Mouse (Mus musculus): Measurements from ENCODE around the gene Npas2. TPM values are rescaled to one million over a fixed set of nuclear protein-coding genes. Genes with fewer than 3 reads are reported as not detected.
A peak's percentile ranks its signal among the peaks of the same experiment; 100 is the strongest.

The Npas2 gene
- total RNA-seq, 2 experiments from 2014 or later, result 19.4 to 20.7 TPM

DNA sequence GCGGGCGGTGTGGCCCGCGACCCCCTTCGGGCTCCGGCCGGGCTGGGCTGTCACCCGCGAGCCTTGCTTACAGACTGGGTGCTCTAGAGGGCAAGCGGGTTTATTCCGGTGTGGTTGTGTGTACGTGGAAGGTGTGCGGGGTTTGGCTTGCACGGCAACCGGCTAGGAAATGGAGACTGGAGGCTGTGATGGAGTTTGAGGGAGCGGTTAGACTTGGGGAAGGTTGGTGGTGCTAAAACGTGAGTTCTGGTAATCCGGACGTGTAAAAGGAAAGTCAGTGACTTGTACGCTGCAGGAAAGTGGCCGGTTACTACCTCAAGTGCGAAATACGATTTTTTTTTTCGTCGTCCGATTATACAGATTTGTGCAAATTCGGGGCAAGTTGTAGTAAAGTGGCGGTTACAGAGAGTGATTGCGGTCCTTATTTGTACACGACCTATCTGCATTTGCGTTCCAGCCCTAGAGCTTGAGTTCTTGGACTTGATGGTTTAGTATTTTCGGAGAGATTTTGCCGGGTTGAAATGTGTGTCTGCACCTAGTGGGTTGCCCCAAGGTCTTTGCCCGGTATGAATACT is 174.8 kb downstream of the Npas2 start:
- no peak for DNase-seq (ENCODE audit: low spot score in 2 of 2)

GRCm38 (mm10) chr1:39370431-39370830 is 176.9 kb downstream of the Npas2 start:
- no peak for DNase-seq (ENCODE audit: low spot score in 2 of 2)

- DNase-seq (ENCODE audit: low spot score in 2 of 2), result no peak
Measured at GRCm38 (mm10) chr1:39372220-39372843, 178.8 kb downstream of the Npas2 start.

DNA sequence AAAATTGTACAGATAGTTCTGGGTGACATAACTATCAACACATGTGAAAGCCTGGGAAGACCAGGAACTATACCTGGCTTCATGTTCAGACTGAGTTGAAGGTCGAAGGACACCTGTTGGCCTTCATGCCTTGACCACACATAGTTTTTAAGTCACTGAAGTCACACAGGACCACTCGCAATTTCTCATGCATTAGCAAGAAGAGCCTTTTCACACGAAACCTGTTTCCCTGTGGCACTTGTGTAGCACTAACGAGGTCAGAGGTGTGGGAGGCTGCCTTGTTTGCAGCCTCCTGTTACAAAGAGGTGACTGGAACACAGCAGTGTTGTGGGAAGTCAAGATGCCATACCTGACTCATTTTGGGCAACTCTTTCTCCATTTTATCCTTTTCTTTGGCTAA is 179.8 kb downstream of the Npas2 start:
- DNase-seq (ENCODE audit: low spot score in 2 of 2), result no peak

DNA sequence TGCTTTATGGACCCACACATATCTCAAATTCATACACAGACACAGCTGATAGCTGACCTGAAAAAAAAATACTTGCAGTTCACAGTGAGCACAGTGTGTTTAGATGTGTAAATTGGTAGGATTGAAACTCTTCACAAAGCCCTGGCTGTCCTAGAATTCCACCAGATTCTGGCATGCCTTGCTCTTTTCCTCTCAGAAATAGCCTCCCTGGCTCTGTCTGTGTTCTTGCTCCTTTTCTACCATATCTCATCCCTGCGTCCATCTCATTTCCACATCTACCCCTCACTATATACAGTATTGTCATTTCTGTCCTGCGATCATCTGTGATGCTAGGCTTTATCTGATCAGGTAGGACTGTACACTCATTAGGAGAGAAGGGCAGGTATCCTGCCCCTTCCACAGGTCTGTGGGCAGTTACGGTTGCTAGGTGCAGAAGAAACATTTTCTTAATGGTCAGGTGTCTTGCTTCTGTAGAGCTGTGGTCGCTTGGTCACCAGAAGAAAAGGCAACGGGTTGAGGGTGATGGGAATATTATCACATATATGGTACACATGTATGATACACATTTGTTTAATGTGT is 180.8 kb downstream of the Npas2 start:
- DNase-seq (ENCODE audit: low spot score in 2 of 2), result no peak

DNA sequence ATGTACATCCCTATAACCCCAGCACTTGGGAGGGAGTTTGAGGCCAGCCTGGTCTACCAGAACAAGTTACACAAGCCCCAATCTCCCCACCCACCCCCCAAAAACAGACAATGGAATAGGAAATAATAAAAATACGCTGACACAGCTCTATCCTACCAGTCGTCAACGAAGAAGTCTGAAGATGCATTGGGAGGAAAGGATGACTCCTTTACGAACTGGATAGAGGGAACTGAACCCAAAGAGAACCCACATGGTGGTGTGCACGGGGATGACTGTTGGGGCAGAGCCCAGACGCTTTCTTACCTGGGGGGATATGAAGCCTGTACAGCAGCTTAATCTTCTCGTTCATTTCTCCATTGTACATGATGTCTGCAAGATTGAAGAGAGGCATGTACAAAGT is 182.6 kb downstream of the Npas2 start:
- DNase-seq (ENCODE audit: low spot score in 2 of 2), result no peak

DNA sequence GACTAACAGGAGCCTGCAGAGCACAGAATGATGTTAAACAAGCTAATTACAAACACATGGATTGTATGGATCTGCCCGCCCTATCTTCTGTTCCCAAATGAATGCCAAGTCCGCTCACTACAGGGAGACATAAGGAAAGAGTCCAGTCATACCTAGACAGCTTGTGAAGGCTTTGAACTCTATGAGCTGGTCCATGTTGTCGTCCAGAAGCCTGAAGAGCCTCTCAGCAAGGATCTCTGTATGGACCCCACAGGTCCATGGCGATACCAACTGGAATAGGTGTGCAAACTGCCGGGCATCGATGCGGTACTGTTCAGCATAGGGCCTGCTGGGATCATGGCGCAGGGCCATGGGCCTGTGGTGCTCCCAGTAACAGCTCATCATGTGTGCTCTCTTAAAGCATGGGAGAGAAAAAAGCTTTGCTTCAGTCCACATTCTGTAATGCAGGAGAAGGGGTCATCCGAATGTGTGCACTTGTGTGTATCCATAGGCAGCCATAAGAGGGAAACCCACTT is 183.3 kb downstream of the Npas2 start:
- no peak for DNase-seq (ENCODE audit: low spot score in 2 of 2)

DNA sequence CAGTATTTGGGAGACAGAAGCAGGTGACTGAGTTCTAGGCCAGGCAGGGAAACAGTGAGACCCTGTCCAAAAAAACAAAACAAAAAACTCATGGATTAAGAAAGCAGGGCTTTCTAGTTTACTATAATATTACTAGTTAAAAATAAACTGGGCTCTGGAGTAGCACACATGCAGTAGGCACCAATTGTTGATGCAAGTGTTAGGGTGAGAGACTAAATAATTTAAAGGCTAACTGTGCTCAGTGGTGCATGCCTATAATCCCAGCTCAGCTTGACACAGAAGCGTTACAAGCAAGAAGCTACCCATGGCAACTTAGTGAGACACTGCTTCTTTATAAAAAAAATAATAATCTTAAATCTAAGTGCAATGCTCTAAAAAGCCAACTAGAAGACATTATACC is 185.0 kb downstream of the Npas2 start:
- no peak for DNase-seq (ENCODE audit: low spot score in 2 of 2)

GRCm38 (mm10) chr1:39379021-39379420 is 185.5 kb downstream of the Npas2 start:
- DNase-seq (ENCODE audit: low spot score in 2 of 2), result no peak

DNA sequence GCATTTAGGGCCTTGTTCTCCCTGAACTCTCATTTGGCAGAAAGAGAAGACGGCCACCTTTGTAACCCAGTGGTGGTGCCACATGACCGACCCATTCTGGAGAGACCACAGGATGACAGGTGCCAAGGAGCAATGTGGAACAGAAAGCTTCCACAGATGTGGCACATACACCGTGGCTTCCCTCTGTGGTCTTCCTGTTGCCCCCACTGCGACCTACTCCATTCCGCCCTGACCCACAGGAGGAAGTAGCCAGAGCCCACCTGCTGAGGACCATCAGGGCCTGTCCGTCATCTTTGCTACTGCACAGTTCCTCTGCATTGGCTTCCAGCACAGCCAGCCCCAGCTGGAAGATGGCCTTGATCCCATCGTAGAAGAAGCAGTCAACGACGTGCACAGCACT is 187.5 kb downstream of the Npas2 start:
- no peak for DNase-seq (ENCODE audit: low spot score in 2 of 2)

DNA sequence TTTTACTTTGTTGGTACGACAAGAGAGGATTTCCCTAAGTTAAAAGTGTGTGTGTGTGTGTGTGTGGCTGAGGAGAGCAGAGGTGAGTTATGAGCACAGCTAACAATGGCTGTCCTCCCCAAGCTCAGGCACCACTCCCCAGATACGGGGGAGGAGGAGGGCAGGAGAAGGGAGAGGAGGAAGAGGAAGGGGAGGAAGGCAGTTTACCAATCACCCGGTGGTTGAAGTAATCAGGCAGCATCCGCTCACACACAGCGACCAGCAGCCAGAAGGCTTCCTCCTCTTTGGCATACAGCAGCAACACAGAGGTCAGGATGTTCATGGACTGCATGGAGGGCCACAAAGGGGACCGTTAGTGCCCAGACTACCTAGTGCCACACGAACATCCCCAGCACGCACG is 191.4 kb downstream of the Npas2 start:
- no peak for DNase-seq (ENCODE audit: low spot score in 2 of 2)

GRCm38 (mm10) chr1:39386456-39386855 is 192.9 kb downstream of the Npas2 start:
- no peak for DNase-seq (ENCODE audit: low spot score in 2 of 2)

- peak; percentile 35 to 72 for DNase-seq (ENCODE audit: low spot score in 2 of 2)
Measured at GRCm38 (mm10) chr1:39387497-39387896, 194.0 kb downstream of the Npas2 start.

DNA sequence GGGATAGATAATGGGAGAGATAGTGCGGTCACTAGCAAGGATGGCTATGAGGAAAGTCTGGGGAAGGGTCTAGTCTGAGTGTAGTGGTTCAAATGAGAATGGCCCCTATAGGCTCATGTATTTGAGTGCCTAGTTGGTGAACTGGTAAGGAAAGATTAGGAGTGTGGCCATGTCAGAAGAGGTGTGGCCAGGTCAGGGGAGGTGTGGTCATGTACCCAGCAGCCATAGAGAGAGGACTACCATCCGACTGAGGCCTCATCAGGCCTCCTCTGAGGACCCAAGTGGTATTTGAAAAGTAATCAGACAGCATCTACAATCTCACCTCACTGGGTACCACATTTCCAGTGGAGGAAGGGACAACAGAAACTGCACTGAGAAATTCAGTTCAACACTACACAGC is 194.6 kb downstream of the Npas2 start:
- no peak for DNase-seq (ENCODE audit: low spot score in 2 of 2)

- DNase-seq (ENCODE audit: low spot score in 2 of 2), result no peak
Measured at GRCm38 (mm10) chr1:39389338-39389737, 195.8 kb downstream of the Npas2 start.

GRCm38 (mm10) chr1:39391652-39392051 is 198.1 kb downstream of the Npas2 start:
- DNase-seq (ENCODE audit: low spot score in 2 of 2), result no peak

GRCm38 (mm10) chr1:39392189-39392588 is 198.7 kb downstream of the Npas2 start:
- DNase-seq (ENCODE audit: low spot score in 2 of 2), result peak; percentile 77 to 80

- no peak for DNase-seq (ENCODE audit: low spot score in 2 of 2)
Measured at GRCm38 (mm10) chr1:39393217-39393867, 199.8 kb downstream of the Npas2 start.

GRCm38 (mm10) chr1:39394096-39394495 is 200.6 kb downstream of the Npas2 start:
- DNase-seq (ENCODE audit: low spot score in 2 of 2), result no peak

DNA sequence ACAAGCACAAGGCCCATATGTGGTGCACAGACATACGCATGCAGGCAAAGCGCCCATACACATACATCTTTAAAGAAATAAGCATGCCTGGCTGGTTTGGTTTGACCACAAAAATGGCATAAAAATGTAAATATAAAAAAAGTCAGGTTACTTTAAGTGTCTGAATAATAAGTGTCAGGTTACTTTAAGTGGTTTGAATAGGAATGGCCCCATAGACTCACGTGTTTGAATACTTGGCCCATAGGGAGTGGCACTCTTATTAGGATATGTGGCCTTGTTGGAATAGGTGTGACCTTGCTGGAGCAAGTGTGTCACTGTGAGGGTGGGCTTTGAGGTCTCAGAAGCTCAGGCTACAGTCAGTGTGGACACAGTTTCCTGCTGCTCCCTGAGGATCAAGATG is 201.1 kb downstream of the Npas2 start:
- DNase-seq (ENCODE audit: low spot score in 2 of 2), result no peak

- DNase-seq (ENCODE audit: low spot score in 2 of 2), result no peak
Measured at GRCm38 (mm10) chr1:39396347-39396746, 202.8 kb downstream of the Npas2 start.

GRCm38 (mm10) chr1:39398284-39398683 is 204.8 kb downstream of the Npas2 start:
- no peak for DNase-seq (ENCODE audit: low spot score in 2 of 2)

All from layer of hippocampus, postnatal 14 days (tissue).